Mouse (Mus musculus) small intestine, adult 10 weeks (tissue): ENCODE results near the gene Tyw1. TPM values are rescaled to one million over a fixed set of nuclear protein-coding genes. Genes with fewer than 3 reads are reported as not detected.

ENCODE experiments used
- polyA plus RNA-seq: library from polyadenylated mRNA; stranded (reverse); fragments of 350-450 nt; fragmentation: Illumina TruSeq; extraction: RNeasy Lipid Tissue Mini Kit (QIAGEN cat#74804); gene quantifications from one replicate; pipeline ENCODE4 v1.2.3, GENCODE M21; 2014; ENCODE audit warnings: low replicate concordance

Gene Tyw1
- 1.1 TPM for polyA plus RNA-seq

DNA sequence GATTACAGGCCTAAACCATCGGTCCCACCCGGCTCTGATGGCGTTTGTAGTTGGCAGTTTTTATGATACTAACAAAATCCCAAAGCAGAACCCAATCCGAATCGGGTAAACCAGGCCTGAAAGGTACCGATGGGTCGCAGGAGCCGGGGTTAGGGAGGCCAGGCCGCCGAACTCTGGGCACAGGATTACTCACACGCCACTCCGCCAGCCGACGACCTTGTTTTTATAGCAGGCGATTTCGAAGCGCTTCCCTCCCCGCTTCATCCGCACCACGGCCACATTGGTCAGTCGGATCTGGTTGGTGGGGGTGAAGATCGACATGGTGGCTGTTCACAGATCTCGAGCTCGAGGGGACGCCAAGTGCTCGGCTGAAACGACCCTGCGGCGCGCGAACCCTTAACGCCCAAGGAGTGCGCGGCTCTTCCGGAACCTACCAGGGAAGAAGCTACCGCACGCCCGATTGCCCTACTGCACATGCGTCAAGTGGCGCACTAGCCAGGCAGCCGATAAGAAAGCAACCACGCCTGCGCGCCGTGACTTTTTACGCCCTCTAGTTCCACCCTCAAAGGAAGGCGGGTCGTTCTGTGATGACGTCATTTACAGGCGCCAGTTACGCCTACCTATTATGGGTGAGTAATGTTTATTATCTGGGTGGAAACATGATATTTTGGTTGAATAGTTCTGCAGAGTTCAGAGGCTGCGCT, at the start of gene Tyw1, which contains the start of gene Sbds:
TSS of gene Tyw1 (plus strand) at position 603 of the 704 bp plus-strand sequence.
TSS of gene Sbds (minus strand) at position 514 of the 704 bp plus-strand sequence.

DNA sequence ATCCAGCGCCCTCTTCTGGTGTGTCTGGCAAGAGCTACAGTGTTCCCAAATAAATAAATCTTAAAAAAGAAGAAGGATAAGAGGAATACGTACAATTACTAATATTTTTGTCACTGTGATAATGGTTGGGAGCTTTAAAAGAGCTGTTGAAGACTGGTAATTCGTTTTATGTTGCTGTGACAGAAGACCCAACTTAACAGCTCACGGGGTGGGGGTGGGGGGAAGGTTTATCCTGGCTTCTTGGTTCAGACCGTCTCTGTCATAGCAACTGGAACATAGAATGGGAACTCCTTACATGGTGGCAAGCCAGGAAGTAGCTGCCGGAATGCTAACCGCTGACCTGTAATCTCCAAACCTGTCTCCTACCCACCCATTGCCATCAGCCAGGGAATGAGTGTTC, 38.6 kb upstream of the Tyw1 start, which contains the start of gene Tmem248:
TSS of gene Tmem248 (plus strand) at position 301 of the 400 bp plus-strand sequence.

DNA sequence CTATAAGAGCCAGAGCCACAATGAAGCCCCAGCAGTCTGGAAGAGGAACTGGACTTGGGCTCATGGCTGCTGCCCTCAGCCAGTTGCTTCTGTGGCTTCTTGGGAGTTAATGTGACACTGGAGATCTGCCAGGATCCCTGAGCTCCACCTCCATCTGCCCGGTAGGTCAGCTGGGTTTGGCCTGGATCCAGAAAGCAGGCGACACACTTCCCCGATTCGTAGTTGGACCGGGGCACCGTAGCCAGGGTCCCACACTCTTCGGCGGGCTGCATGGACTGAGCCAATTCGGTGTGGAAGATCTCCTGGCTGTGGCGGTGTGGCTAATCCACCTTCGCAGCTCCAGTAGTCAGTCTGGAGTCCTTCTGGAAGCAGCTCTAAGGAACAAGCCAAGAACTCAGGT, 113.8 kb downstream of the Tyw1 start, which contains the start of gene Caln1:
TSS of gene Caln1 (plus strand) at position 219 of the 400 bp plus-strand sequence.

DNA sequence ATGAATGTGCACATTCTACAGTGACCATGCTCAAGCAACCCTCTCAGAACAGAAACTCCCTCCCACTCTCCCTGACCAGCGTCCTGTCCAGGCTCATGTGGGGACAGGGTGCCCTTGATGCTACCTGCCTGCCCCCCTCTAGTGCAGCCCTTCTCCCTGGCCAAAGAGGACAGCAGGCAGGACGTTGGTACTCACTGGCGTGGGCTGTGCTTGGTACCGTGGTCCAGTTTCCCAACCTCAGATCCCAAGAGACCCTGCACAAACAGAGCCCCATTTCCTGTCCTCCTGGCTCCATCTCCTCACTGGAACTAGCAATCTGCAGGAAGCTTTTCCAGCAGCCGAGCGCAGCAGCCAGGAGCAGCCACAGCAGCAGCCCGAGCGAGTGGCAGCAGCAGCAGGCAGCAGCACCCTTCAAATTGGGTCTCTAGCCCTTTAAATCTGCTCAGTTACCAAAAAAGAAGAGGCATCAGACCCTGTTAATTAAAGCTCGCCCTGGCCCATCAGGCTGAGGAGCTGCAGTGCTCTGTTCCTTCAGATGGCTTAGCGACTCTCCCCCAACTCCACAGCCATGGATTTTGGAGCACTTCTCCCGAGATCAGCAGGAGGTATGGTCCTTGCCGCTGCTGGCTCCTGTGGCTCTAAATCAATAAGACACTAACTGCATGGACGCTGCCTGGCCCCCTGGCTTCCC, 128.9 kb downstream of the Tyw1 start, which contains the start of gene A330070K13Rik:
TSS of gene A330070K13Rik (minus strand) at position 410 of the 691 bp plus-strand sequence.

Other genes starting within 250 kb of the Tyw1 start
- gene Asl, start 226.4 kb upstream of the Tyw1 start, polyA plus RNA-seq: 2.0 TPM
- gene Crcp, start 226.3 kb upstream of the Tyw1 start, polyA plus RNA-seq: 8.9 TPM
- gene Tpst1, start 182.3 kb upstream of the Tyw1 start, polyA plus RNA-seq: 6.3 TPM
- 0.33 TPM for gene Kctd7, start 110.8 kb upstream of the Tyw1 start, polyA plus RNA-seq
- 19.2 TPM for gene Rabgef1, start 83.8 kb upstream of the Tyw1 start, polyA plus RNA-seq
- 21.0 TPM for gene Tmem248, start 38.5 kb upstream of the Tyw1 start, polyA plus RNA-seq
- 101 TPM for gene Sbds, start 89 bp upstream of the Tyw1 start, polyA plus RNA-seq
- not detected for gene Caln1, start 113.8 kb downstream of the Tyw1 start, polyA plus RNA-seq
- not detected for gene A330070K13Rik, start 129.0 kb downstream of the Tyw1 start, polyA plus RNA-seq